Comparison of ENCODE assay signal across 11 mouse cellular contexts in genomic region chr2:57111791-57112538, GRCm38 (mm10). TPM values are rescaled to one million over a fixed set of nuclear protein-coding genes. Genes with fewer than 3 reads are reported as not detected.
DNase-seq lines count a peak whose midpoint lies in the region; ATAC-seq and TF ChIP-seq lines count a peak whose summit lies in the region.
"Had no signal": no experiment of that assay in that cellular context is flagged by ENCODE, and none has a peak within 500 bp of the region (broad histone marks: within the 10 kb centered on the region; RNA-seq: fewer than 3 reads in every experiment).

No protein-coding gene starts in this region.

- no peaks in the 10 kb centered on the region for H3K36me3 ChIP-seq in kidney, embryonic 14.5 days (ENCODE audit: control insufficient read depth, insufficient read depth, low read length)
- H3K36me3 ChIP-seq in embryonic facial prominence, embryonic 14.5 days (ENCODE audit: control insufficient read depth, insufficient read depth, low read length), result no peaks in the 10 kb centered on the region
- no peaks in the 10 kb centered on the region for H3K36me3 ChIP-seq in hindbrain, embryonic 15.5 days
- H3K36me3 ChIP-seq in midbrain, postnatal 0 days (ENCODE audit: insufficient read depth, low read length), result no peaks in the 10 kb centered on the region
- no peaks in the 10 kb centered on the region for H3K36me3 ChIP-seq in liver, embryonic 11.5 days (ENCODE audit: control insufficient read depth, insufficient read depth, low read length)
- H3K36me3 ChIP-seq: lung, embryonic 15.5 days had no signal

- no peak for TF ChIP-seq CTCF in midbrain, postnatal 0 days (IDR thresholded peaks at IDR 0.05)

- peak overlapping the region; percentile 10; the same call in 1 of the 2 replicates for H3K4me3 ChIP-seq in kidney, embryonic 14.5 days (ENCODE audit: low read length)
- peak overlapping the region; percentile 13 for H3K4me3 ChIP-seq in embryonic facial prominence, embryonic 14.5 days (ENCODE audit: low read depth, low read length)
- H3K4me3 ChIP-seq in hindbrain, embryonic 15.5 days, result peak overlapping the region; percentile 23
- peak overlapping the region; percentile 16; the same call in 1 of the 2 replicates for H3K4me3 ChIP-seq in midbrain, postnatal 0 days (ENCODE audit: low read depth, low read length)
- H3K4me3 ChIP-seq in liver, embryonic 11.5 days (ENCODE audit: low read depth, low read length), result no peak overlapping the region
- H3K4me3 ChIP-seq: lung, embryonic 15.5 days had no signal

- ATAC-seq in kidney, embryonic 14.5 days (ENCODE audit: low FRiP score, low TSS enrichment), result no peak
- no peak for ATAC-seq in embryonic facial prominence, embryonic 14.5 days (ENCODE audit: low read depth)
- no peak for ATAC-seq in hindbrain, embryonic 15.5 days (ENCODE audit: low FRiP score, low read depth)
- ATAC-seq in midbrain, postnatal 0 days (ENCODE audit: low FRiP score), result no peak
- no peak for ATAC-seq in liver, embryonic 11.5 days (replicated peaks; ENCODE audit: low FRiP score)

- DNase-seq in kidney, postnatal 10 days, result no peak
- DNase-seq in embryonic facial prominence, embryonic 14.5 days (ENCODE audit: low spot score), result no peak
- no peak for DNase-seq in midbrain, postnatal 0 days (ENCODE audit: low spot score)
- DNase-seq in cerebellum, adult 8-10 months, result no peak
- no peak for DNase-seq in liver, embryonic 11.5 days (ENCODE audit: low spot score)
- no peak for DNase-seq in adrenal gland, postnatal 14 days
- DNase-seq: right cerebral cortex, adult 18-20 months; thymus, adult 2 months had no signal

- no peaks in the 10 kb centered on the region for H3K9me3 ChIP-seq in kidney, embryonic 14.5 days (ENCODE audit: control insufficient read depth, low read length)
- no peaks in the 10 kb centered on the region for H3K9me3 ChIP-seq in embryonic facial prominence, embryonic 14.5 days (ENCODE audit: control insufficient read depth, low read length)
- no peaks in the 10 kb centered on the region for H3K9me3 ChIP-seq in hindbrain, embryonic 15.5 days
- H3K9me3 ChIP-seq in midbrain, postnatal 0 days (ENCODE audit: low read length), result no peaks in the 10 kb centered on the region
- H3K9me3 ChIP-seq in liver, embryonic 11.5 days (ENCODE audit: control insufficient read depth, low read length), result no peaks in the 10 kb centered on the region
- H3K9me3 ChIP-seq: lung, embryonic 15.5 days had no signal

- H3K27me3 ChIP-seq in kidney, embryonic 14.5 days (ENCODE audit: control insufficient read depth, insufficient read depth, low read length), result peaks cover 61% of the 10 kb centered on the region
- peaks cover 66% of the 10 kb centered on the region for H3K27me3 ChIP-seq in embryonic facial prominence, embryonic 14.5 days (replicated peaks; ENCODE audit: control insufficient read depth, insufficient read depth, low read length)
- H3K27me3 ChIP-seq in hindbrain, embryonic 15.5 days, result peaks cover 70% of the 10 kb centered on the region
- peaks cover 69% of the 10 kb centered on the region for H3K27me3 ChIP-seq in midbrain, postnatal 0 days (ENCODE audit: insufficient read depth, low read length)
- peaks cover 72% of the 10 kb centered on the region for H3K27me3 ChIP-seq in liver, embryonic 11.5 days (replicated peaks; ENCODE audit: control insufficient read depth, insufficient read depth, low read length)

- peaks cover 7% of the 10 kb centered on the region; the same call in 1 of the 2 replicates for H3K4me1 ChIP-seq in kidney, embryonic 14.5 days (ENCODE audit: control insufficient read depth, insufficient read depth, low read length)
- 0 out of 2 replicates have a peak, but pooled peaks cover 5% of the 10 kb centered on the region for H3K4me1 ChIP-seq in embryonic facial prominence, embryonic 14.5 days (ENCODE audit: control insufficient read depth, insufficient read depth, low read length)
- peaks cover 42% of the 10 kb centered on the region for H3K4me1 ChIP-seq in hindbrain, embryonic 15.5 days (replicated peaks)
- H3K4me1 ChIP-seq in midbrain, postnatal 0 days (ENCODE audit: insufficient read depth, low read length), result 0 out of 2 replicates have a peak, but pooled peaks cover 6% of the 10 kb centered on the region
- no peaks in the 10 kb centered on the region for H3K4me1 ChIP-seq in liver, embryonic 11.5 days (replicated peaks; ENCODE audit: control insufficient read depth, insufficient read depth, low read length)

- H3K4me2 ChIP-seq in kidney, embryonic 14.5 days (replicated peaks; ENCODE audit: low read depth, low read length), result no peak overlapping the region
- H3K4me2 ChIP-seq in embryonic facial prominence, embryonic 14.5 days (ENCODE audit: low read depth, low read length), result peak overlapping the region; percentile 3
- H3K4me2 ChIP-seq in hindbrain, embryonic 15.5 days, result peak overlapping the region; percentile 41
- H3K4me2 ChIP-seq in midbrain, postnatal 0 days (ENCODE audit: low read depth, low read length, poor library complexity, severe bottlenecking), result 0 out of 2 replicates have a peak overlapping the region, but pooled peaks have one; percentile 12
- H3K4me2 ChIP-seq in liver, embryonic 11.5 days, result no peak overlapping the region
- H3K4me2 ChIP-seq: lung, embryonic 15.5 days had no signal

- WGBS in kidney, embryonic 14.5 days, result 4% methylated on average over 38 of the region's 38 CpGs
- 16% methylated on average over 31 of the region's 38 CpGs for WGBS in embryonic facial prominence, embryonic 14.5 days
- WGBS in hindbrain, embryonic 15.5 days, result 4% methylated on average over 38 of the region's 38 CpGs
- 4% methylated on average over 38 of the region's 38 CpGs for WGBS in midbrain, postnatal 0 days
- WGBS in liver, embryonic 11.5 days, result 7% methylated on average over 38 of the region's 38 CpGs

- H3K27ac ChIP-seq in kidney, embryonic 14.5 days (ENCODE audit: low read depth, low read length), result no peak overlapping the region
- H3K27ac ChIP-seq in embryonic facial prominence, embryonic 14.5 days (replicated peaks; ENCODE audit: low read depth, low read length), result no peak overlapping the region
- H3K27ac ChIP-seq in hindbrain, embryonic 15.5 days (replicated peaks), result no peak overlapping the region
- no peak overlapping the region for H3K27ac ChIP-seq in midbrain, postnatal 0 days (ENCODE audit: low read depth, low read length)
- H3K27ac ChIP-seq in liver, embryonic 11.5 days (ENCODE audit: low read depth, low read length), result no peak overlapping the region
- H3K27ac ChIP-seq: lung, embryonic 15.5 days had no signal

- H3K9ac ChIP-seq in kidney, embryonic 14.5 days (ENCODE audit: low read depth, low read length), result no peak overlapping the region
- no peak overlapping the region for H3K9ac ChIP-seq in embryonic facial prominence, embryonic 14.5 days (ENCODE audit: low read depth, low read length)
- no peak overlapping the region for H3K9ac ChIP-seq in hindbrain, embryonic 15.5 days
- H3K9ac ChIP-seq in midbrain, postnatal 0 days (replicated peaks; ENCODE audit: low read length, poor library complexity, severe bottlenecking), result no peak overlapping the region
- H3K9ac ChIP-seq in liver, embryonic 11.5 days (ENCODE audit: low read depth, low read length), result no peak overlapping the region
- H3K9ac ChIP-seq: lung, embryonic 15.5 days had no signal

RNA-seq across cellular contexts. Expression of gene Nr4a2, which starts 11.8 kb away (rescaled TPM):
- polyA plus RNA-seq in kidney, embryonic 14.5 days (2014; fragmentation: Nextera tagmentation; extraction: Ambion mirVana), result 3.3 and 5.4 TPM in 2 replicates
- 6.0 and 6.4 TPM in 2 replicates for polyA plus RNA-seq in embryonic facial prominence, embryonic 14.5 days (2014; fragmentation: Nextera tagmentation; extraction: Ambion mirVana)
- polyA plus RNA-seq in hindbrain, embryonic 15.5 days (2015; fragmentation: Nextera tagmentation; extraction: Ambion mirVana), result 16.6 and 24.7 TPM in 2 replicates
- total RNA-seq in midbrain, postnatal 0 days (2014; rRNA removed), result 12.6 and 14.6 TPM in 2 replicates
- 15.4 and 19.4 TPM in 2 replicates for polyA plus RNA-seq in midbrain, postnatal 0 days (2015; fragmentation: Nextera tagmentation; extraction: Ambion mirVana)
- polyA plus RNA-seq in liver, embryonic 11.5 days (2014; fragmentation: Nextera tagmentation; extraction: Ambion mirVana), result 2.0 and 2.1 TPM in 2 replicates
- 6.8 and 48.2 TPM in 2 replicates for total RNA-seq in adrenal gland, postnatal 14 days (2021)

Comparison
In these comparisons a context has a peak if more than half of its experiments do, and no peak if none do; other contexts are left out.
1. H3K4me2 ChIP-seq: peak in embryonic facial prominence, embryonic 14.5 days (single experiment), hindbrain, embryonic 15.5 days (single experiment) and midbrain, postnatal 0 days (single experiment); none in kidney, embryonic 14.5 days (single experiment) and liver, embryonic 11.5 days (single experiment).